Mouse (Mus musculus) bone marrow, adult 2 months (tissue): Measurements from ENCODE around the gene Lsm6.

Experiments used
- CTCF ChIP-seq: fragments of 200-500 bp; IDR thresholded peaks from 2 replicates; pipeline ENCODE4 v1.5.1; 2011; ENCODE audit warnings: low read length, control low read depth; ENCODE audit not compliant: control insufficient read depth, insufficient read depth
- POLR2A ChIP-seq: fragments of 200-500 bp; IDR thresholded peaks from 2 replicates; pipeline ENCODE4 v1.6.1; 2011; ENCODE audit warnings: low read depth, mild to moderate bottlenecking, control low read depth, low read length, borderline replicate concordance; ENCODE audit not compliant: control insufficient read depth

GRCm38 (mm10) chr8:78847240-78847639 is 26.3 kb upstream of the Lsm6 start:
- TF ChIP-seq CTCF (no peak), POLR2A (no peak)
